Mouse (Mus musculus): ENCODE results near the gene Babam2. TPM values are rescaled to one million over a fixed set of nuclear protein-coding genes. Genes with fewer than 3 reads are reported as not detected.

Babam2 gene
- polyA plus RNA-seq, 1 experiment from 2014 or later = 45.9 TPM

DNA sequence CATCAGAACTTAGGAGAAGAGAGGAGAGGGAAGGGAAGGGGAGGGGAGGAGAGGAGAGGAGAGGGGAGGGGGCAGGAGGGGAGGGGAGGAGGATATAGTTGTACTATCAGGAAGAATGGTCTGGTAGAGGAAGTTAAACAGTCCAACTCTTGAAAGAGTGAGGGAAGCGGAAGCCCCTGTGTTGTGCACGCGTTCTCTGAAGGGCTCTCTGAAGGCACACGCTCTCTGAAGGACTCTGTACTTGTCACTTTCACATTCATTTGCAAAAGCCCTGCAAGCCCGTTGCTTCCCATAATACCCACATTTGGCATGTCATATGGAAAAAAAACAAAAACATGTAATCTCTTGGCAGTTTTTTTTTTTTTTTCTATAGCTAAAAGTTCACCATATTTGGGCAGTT is 190.1 kb downstream of the Babam2 start:
- H3K4me1 ChIP-seq (ENCODE audit: control insufficient read depth, insufficient read depth, low read length) = no peaks in the 10 kb centered on the region
- no peak overlapping the region for H3K4me2 ChIP-seq
- no peaks in the 10 kb centered on the region for H3K9me3 ChIP-seq (ENCODE audit: control insufficient read depth, low read length)
- 87% methylated on average over 5 of the region's 5 CpGs for WGBS
- H3K4me3 ChIP-seq (ENCODE audit: low read depth, low read length) = no peak overlapping the region
- ATAC-seq (ENCODE audit: low FRiP score) (no peak), DNase-seq (ENCODE audit: low spot score, missing footprints) (no peak)
- H3K9ac ChIP-seq (ENCODE audit: low read length) = no peak overlapping the region
- H3K27ac ChIP-seq (ENCODE audit: low read depth, low read length) = no peak overlapping the region
- H3K27me3 ChIP-seq (ENCODE audit: control insufficient read depth, insufficient read depth, low read length) = no peaks in the 10 kb centered on the region
- H3K36me3 ChIP-seq (ENCODE audit: control insufficient read depth, insufficient read depth, low read length) = no peaks in the 10 kb centered on the region

DNA sequence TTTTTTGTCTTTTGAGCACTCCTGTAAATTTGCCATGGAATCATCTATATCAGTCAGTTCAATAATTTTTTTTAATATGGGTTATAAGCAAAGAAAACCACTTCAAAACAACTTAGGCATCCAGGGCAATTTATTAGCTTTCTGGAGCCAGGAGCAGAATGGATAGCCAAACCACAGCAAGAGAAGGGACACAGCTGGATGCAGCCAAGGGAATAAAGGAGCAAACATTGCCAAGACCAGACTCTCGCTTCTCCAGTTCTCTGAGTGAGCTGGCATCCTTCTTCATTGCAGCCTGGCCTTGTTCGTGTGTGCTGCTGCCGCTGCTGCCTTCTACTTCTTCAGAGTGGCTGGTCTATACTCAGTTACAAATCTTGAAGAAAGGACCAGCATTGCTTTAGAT is 190.9 kb downstream of the Babam2 start:
- Histone ChIP-seq H3K4me2 (no peak overlapping the region), H3K9me3 (ENCODE audit: control insufficient read depth, low read length) (no peaks in the 10 kb centered on the region), H3K9ac (ENCODE audit: low read length) (no peak overlapping the region), H3K4me3 (ENCODE audit: low read depth, low read length) (no peak overlapping the region), H3K27ac (ENCODE audit: low read depth, low read length) (no peak overlapping the region), H3K27me3 (ENCODE audit: control insufficient read depth, insufficient read depth, low read length) (no peaks in the 10 kb centered on the region), H3K4me1 (ENCODE audit: control insufficient read depth, insufficient read depth, low read length) (no peaks in the 10 kb centered on the region), H3K36me3 (ENCODE audit: control insufficient read depth, insufficient read depth, low read length) (no peaks in the 10 kb centered on the region)
- no peak for ATAC-seq (ENCODE audit: low FRiP score)
- 87% methylated on average over 3 of the region's 3 CpGs for WGBS
- no peak for DNase-seq (ENCODE audit: low spot score, missing footprints)

DNA sequence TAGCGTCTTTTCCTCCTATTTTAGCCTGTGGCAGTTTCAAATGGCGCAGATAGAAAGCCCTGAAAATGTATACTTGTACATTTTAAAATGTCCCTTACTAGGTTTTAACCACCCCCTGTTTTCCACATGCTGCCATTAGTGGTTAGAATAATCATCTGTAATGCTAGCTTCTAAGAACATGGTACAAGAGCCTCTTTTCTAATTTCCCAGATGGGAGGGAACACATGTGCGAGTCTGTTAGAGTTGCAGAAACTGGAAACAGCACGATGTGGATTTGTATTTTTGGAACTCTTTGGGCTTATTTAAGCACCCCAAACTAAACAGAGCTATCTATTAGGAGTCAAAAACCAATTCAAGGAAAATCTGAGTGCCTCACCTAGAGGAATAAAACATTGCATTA is 195.1 kb downstream of the Babam2 start:
- DNase-seq (ENCODE audit: low spot score, missing footprints) = no peak
- WGBS = 93% methylated on average over 4 of the region's 4 CpGs
- no peak overlapping the region for H3K4me2 ChIP-seq
- H3K4me3 ChIP-seq (ENCODE audit: low read depth, low read length) = no peak overlapping the region
- H3K9me3 ChIP-seq (ENCODE audit: control insufficient read depth, low read length) = no peaks in the 10 kb centered on the region
- no peaks in the 10 kb centered on the region for H3K36me3 ChIP-seq (ENCODE audit: control insufficient read depth, insufficient read depth, low read length)
- H3K27ac ChIP-seq (ENCODE audit: low read depth, low read length) = no peak overlapping the region
- H3K27me3 ChIP-seq (ENCODE audit: control insufficient read depth, insufficient read depth, low read length) = no peaks in the 10 kb centered on the region
- no peak overlapping the region for H3K9ac ChIP-seq (ENCODE audit: low read length)
- no peaks in the 10 kb centered on the region for H3K4me1 ChIP-seq (ENCODE audit: control insufficient read depth, insufficient read depth, low read length)
- no peak for ATAC-seq (ENCODE audit: low FRiP score)

DNA sequence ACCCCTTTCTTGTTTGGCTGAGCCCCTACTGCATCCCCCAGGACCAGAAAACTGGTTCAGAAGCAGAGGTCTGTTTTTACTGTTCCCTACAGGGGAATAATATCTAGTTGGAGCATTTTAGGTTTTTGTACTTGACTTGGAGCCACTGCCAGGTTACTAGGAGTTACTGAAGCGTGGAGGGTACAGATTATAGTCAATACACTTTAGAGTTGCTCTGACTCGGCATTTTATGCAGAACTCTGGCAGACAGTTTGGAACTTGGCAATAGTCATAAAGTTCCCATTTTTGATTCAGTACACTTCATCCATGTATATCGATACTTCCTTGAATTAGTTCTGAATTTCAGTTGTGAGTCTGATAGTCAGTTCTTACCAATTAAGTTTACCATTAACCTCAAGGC is 202.4 kb downstream of the Babam2 start:
- Histone ChIP-seq H3K9me3 (ENCODE audit: control insufficient read depth, low read length) (no peaks in the 10 kb centered on the region), H3K4me3 (ENCODE audit: low read depth, low read length) (no peak overlapping the region), H3K4me1 (ENCODE audit: control insufficient read depth, insufficient read depth, low read length) (no peaks in the 10 kb centered on the region), H3K36me3 (ENCODE audit: control insufficient read depth, insufficient read depth, low read length) (no peaks in the 10 kb centered on the region), H3K9ac (ENCODE audit: low read length) (no peak overlapping the region), H3K27ac (ENCODE audit: low read depth, low read length) (no peak overlapping the region), H3K4me2 (no peak overlapping the region), H3K27me3 (ENCODE audit: control insufficient read depth, insufficient read depth, low read length) (no peaks in the 10 kb centered on the region)
- DNase-seq (ENCODE audit: low spot score, missing footprints) = no peak
- 97% methylated on average over 3 of the region's 3 CpGs for WGBS
- ATAC-seq (ENCODE audit: low FRiP score) = no peak

DNA sequence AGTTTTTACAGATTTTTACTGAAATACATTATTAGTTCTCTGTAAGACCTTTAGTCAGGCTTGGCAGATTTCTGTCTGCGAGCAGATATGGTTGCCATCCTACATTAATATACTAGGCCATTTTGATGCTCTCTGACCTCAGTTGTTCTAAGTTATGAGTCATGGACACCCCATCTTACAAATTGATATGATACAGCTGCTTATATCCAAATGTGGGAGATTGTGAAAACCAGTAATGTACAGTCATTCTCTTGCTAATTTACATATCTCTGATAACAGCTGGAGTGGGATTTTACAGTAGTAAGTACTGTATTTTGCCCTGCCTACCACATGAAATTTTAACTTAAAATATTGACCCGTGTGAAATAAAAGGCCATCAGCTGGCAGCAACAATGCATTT is 204.7 kb downstream of the Babam2 start:
- DNase-seq (ENCODE audit: low spot score, missing footprints) (no peak), ATAC-seq (ENCODE audit: low FRiP score) (no peak)
- 90% methylated on average over 2 of the region's 2 CpGs for WGBS
- no peaks in the 10 kb centered on the region for H3K4me1 ChIP-seq (ENCODE audit: control insufficient read depth, insufficient read depth, low read length)
- no peak overlapping the region for H3K4me2 ChIP-seq
- no peak overlapping the region for H3K4me3 ChIP-seq (ENCODE audit: low read depth, low read length)
- no peaks in the 10 kb centered on the region for H3K9me3 ChIP-seq (ENCODE audit: control insufficient read depth, low read length)
- no peak overlapping the region for H3K9ac ChIP-seq (ENCODE audit: low read length)
- H3K36me3 ChIP-seq (ENCODE audit: control insufficient read depth, insufficient read depth, low read length) = no peaks in the 10 kb centered on the region
- H3K27me3 ChIP-seq (ENCODE audit: control insufficient read depth, insufficient read depth, low read length) = no peaks in the 10 kb centered on the region
- no peak overlapping the region for H3K27ac ChIP-seq (ENCODE audit: low read depth, low read length)

DNA sequence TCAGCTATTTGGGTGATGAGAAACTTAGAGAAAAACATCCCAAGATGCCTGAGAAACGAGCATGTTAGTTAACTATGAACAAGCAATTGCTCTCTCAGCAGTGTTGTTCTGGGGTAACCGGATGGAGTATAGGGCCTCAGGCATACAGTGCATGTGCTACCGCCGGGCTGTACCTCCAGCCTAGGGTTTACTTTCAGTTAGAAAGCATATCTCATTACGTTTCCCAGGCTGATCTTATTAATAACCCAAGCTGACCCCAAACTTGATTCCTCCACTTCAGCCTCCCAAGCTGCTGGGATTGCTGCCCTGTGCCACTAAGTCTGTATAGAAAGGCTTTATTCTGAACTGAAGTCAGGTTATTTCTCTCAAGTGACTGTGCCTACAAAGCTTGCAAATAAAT is 205.4 kb downstream of the Babam2 start:
- no peak overlapping the region for H3K27ac ChIP-seq (ENCODE audit: low read depth, low read length)
- no peak overlapping the region for H3K4me3 ChIP-seq (ENCODE audit: low read depth, low read length)
- no peak for ATAC-seq (ENCODE audit: low FRiP score)
- no peaks in the 10 kb centered on the region for H3K9me3 ChIP-seq (ENCODE audit: control insufficient read depth, low read length)
- H3K27me3 ChIP-seq (ENCODE audit: control insufficient read depth, insufficient read depth, low read length) = no peaks in the 10 kb centered on the region
- H3K9ac ChIP-seq (ENCODE audit: low read length) = no peak overlapping the region
- WGBS = 84% methylated on average over 5 of the region's 5 CpGs
- no peak overlapping the region for H3K4me2 ChIP-seq
- H3K4me1 ChIP-seq (ENCODE audit: control insufficient read depth, insufficient read depth, low read length) = no peaks in the 10 kb centered on the region
- H3K36me3 ChIP-seq (ENCODE audit: control insufficient read depth, insufficient read depth, low read length) = no peaks in the 10 kb centered on the region
- no peak for DNase-seq (ENCODE audit: low spot score, missing footprints)

DNA sequence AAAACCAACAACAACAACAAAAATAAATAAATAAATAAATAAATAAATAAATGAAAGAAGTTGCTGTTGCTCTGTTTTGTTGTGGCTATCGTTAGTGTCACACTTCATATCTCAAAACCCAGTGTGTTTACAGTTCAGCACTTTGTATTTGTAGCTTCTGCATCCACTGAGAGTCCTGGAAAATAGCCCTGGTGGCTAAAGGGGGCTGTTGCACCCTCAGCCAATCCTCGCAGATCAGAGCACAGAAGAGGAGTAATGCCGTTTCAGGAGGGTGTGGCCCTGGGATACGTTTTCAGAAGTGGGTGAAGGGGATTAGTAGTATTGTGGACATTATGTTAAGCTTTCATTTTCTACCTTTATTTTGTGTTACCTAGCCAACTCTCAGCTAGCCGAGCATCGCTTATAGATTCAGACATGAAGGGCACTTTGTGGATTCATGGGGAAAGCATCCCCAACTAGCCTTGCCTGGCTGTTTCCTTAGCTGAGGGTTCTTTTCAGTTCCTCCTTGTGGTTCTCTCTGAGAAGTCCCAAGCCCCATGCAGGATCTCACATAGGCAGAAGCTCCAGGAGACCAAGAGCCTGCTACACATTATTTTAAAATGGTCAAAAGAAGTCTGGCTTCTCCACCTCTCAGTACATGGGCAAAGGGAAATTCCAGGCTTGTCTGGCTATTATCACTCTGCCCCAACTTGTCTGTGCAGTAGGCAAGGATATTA is 207.6 kb downstream of the Babam2 start:
- WGBS = 77% methylated on average over 6 of the region's 6 CpGs
- H3K9me3 ChIP-seq (ENCODE audit: control insufficient read depth, low read length) = no peaks in the 10 kb centered on the region
- no peak overlapping the region for H3K9ac ChIP-seq (ENCODE audit: low read length)
- no peak overlapping the region for H3K27ac ChIP-seq (ENCODE audit: low read depth, low read length)
- no peaks in the 10 kb centered on the region for H3K27me3 ChIP-seq (ENCODE audit: control insufficient read depth, insufficient read depth, low read length)
- no peaks in the 10 kb centered on the region for H3K36me3 ChIP-seq (ENCODE audit: control insufficient read depth, insufficient read depth, low read length)
- ATAC-seq (ENCODE audit: low FRiP score) (no peak), DNase-seq (ENCODE audit: low spot score, missing footprints) (no peak)
- no peaks in the 10 kb centered on the region for H3K4me1 ChIP-seq (ENCODE audit: control insufficient read depth, insufficient read depth, low read length)
- no peak overlapping the region for H3K4me3 ChIP-seq (ENCODE audit: low read depth, low read length)
- no peak overlapping the region for H3K4me2 ChIP-seq

DNA sequence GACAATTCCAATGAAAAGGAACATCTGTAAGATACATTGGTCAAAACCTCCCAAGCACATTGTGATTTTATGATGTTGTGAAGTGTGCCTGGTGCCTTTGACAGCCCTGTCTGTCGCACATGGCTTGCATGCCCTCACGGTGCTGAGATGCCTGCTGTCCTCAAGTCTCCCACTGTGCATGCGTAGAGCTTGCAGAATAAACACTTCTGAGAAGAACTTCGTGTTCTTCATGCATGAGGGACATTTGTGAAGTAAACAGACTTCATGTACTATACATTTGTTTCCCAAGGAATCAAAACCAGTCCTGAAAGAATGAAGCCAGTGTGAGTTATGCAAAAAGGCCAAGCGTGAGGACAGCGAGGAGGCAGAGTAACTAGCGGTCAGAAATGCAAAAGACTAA is 208.3 kb downstream of the Babam2 start:
- Histone ChIP-seq H3K27ac (ENCODE audit: low read depth, low read length) (no peak overlapping the region), H3K4me2 (no peak overlapping the region), H3K36me3 (ENCODE audit: control insufficient read depth, insufficient read depth, low read length) (no peaks in the 10 kb centered on the region), H3K4me3 (ENCODE audit: low read depth, low read length) (no peak overlapping the region), H3K9ac (ENCODE audit: low read length) (no peak overlapping the region), H3K4me1 (ENCODE audit: control insufficient read depth, insufficient read depth, low read length) (no peaks in the 10 kb centered on the region), H3K9me3 (ENCODE audit: control insufficient read depth, low read length) (no peaks in the 10 kb centered on the region), H3K27me3 (ENCODE audit: control insufficient read depth, insufficient read depth, low read length) (no peaks in the 10 kb centered on the region)
- WGBS = 84% methylated on average over 7 of the region's 7 CpGs
- no peak for ATAC-seq (ENCODE audit: low FRiP score)
- DNase-seq (ENCODE audit: low spot score, missing footprints) = no peak

DNA sequence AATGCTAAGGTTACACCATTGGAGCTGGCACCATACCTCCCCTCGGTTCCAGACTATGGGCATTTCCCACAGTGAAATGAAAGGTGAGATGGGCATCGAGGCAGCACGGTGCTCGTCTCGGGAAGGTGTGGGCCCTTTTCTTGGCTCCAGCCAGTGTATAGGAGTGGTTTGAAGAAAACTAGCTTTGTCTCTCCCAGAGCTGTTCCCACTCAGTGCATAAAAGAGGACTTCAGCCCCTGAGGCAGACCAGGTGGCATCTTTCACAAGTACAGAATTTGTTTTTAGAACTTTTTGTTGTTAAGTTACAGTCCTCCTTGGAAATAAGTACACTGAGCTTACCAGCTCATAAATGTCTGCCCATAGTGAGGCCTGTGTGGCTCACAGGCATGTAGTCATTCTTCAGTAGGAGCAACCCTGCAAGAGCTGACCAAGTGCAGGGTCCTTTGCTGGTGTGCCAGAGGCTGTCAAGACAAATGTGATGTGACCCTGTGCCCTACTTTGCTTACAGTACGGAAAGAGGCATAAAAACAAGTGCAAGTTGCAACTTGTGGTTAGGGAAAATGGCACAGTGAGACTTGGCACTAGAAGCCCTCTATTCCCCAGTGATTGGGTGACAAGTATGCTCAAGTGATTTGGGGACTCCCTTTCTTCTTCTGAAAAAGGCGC is 208.9 kb downstream of the Babam2 start:
- no peak overlapping the region for H3K27ac ChIP-seq (ENCODE audit: low read depth, low read length)
- H3K4me1 ChIP-seq (ENCODE audit: control insufficient read depth, insufficient read depth, low read length) = no peaks in the 10 kb centered on the region
- no peak for DNase-seq (ENCODE audit: low spot score, missing footprints)
- ATAC-seq (ENCODE audit: low FRiP score) = no peak
- H3K9ac ChIP-seq (ENCODE audit: low read length) = no peak overlapping the region
- H3K27me3 ChIP-seq (ENCODE audit: control insufficient read depth, insufficient read depth, low read length) = no peaks in the 10 kb centered on the region
- H3K4me3 ChIP-seq (ENCODE audit: low read depth, low read length) = no peak overlapping the region
- no peaks in the 10 kb centered on the region for H3K9me3 ChIP-seq (ENCODE audit: control insufficient read depth, low read length)
- H3K4me2 ChIP-seq = no peak overlapping the region
- no peaks in the 10 kb centered on the region for H3K36me3 ChIP-seq (ENCODE audit: control insufficient read depth, insufficient read depth, low read length)
- 95% methylated on average over 7 of the region's 7 CpGs for WGBS

Data from midbrain, embryonic 11.5 days (tissue).